Mouse (Mus musculus): Measurements from ENCODE around the gene Plch2.

DNA sequence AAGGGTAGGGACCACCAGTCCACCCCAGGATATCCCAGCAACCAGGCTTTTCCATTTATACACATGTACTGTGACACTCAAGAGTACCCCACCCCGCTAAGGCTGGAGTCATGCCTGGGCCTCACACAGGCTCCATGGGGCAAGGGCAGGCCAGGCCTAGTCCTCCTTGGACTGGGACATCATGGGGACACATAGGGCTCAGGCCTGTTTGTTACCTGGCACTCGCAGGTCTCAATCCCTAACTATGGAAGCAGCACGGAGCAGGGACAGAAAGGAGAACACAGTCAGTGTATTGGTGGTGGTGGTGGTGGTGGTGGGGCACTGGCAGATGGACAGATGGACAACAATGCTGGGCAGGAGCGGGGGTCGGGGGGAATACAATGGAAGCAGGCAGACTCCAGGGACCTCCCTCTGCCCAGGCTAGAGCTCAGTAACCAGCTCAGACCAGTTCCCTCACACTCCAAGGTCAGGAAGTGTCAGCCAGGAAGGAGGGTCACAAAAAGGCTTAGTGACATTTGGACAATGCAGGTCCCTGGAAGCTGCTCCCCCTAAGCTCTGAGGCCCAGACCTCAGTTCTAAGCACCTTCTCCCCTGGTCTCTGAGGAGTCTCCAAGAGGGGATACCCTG, 71.3 kb downstream of the Plch2 start:
- TF ChIP-seq CTCF (IDR thresholded peaks at IDR 0.05; ENCODE audit: borderline replicate concordance, extremely low read depth, insufficient read depth, insufficient read length) (no peak), POLR2A (IDR thresholded peaks at IDR 0.05; ENCODE audit: borderline replicate concordance, extremely low read depth, insufficient read depth, insufficient read length, poor library complexity, severe bottlenecking) (no peak)

Data from brain, embryonic 14.5 days (tissue).